Mouse (Mus musculus): ENCODE results near the gene Cdipt. TPM values are rescaled to one million over a fixed set of nuclear protein-coding genes. Genes with fewer than 3 reads are reported as not detected.

Gene Cdipt
- polyA plus RNA-seq, 2 experiments, result 84.8 to 123 TPM

- peaks cover 51% of the 10 kb centered on the region for H3K36me3 ChIP-seq (ENCODE audit: control insufficient read depth, insufficient read depth, low read length)
- peak overlapping the region; percentile 98 for H3K27ac ChIP-seq (replicated peaks; ENCODE audit: low read depth, low read length)
- no peak for TF ChIP-seq POLR2A (IDR thresholded peaks at IDR 0.05; ENCODE audit: borderline replicate concordance, extremely low read depth, insufficient read depth, insufficient read length)
- H3K4me2 ChIP-seq (replicated peaks; ENCODE audit: low read depth, low read length, severe bottlenecking), result peak overlapping the region; percentile 90
- peak overlapping the region; percentile 96 for H3K4me3 ChIP-seq (replicated peaks; ENCODE audit: low read length)
- peaks cover 45% of the 10 kb centered on the region for H3K4me1 ChIP-seq (ENCODE audit: control insufficient read depth, insufficient read depth, low read length)
- no peaks in the 10 kb centered on the region for H3K9me3 ChIP-seq (ENCODE audit: control insufficient read depth, low read length)
- ATAC-seq (ENCODE audit: low FRiP score, low read depth) (peak; percentile 1; the same call in 1 of the 2 replicates), DNase-seq (ENCODE audit: low spot score) (peak; percentile 79)
- under 1% methylated on average over 28 of the region's 30 CpGs for WGBS
- no peaks in the 10 kb centered on the region for H3K27me3 ChIP-seq (ENCODE audit: control insufficient read depth, insufficient read depth, low read length)
- H3K9ac ChIP-seq (ENCODE audit: low read depth, low read length, severe bottlenecking), result peak overlapping the region; percentile 97
Measured at GRCm38 (mm10) chr7:127024755-127025555, 49.2 kb downstream of the Cdipt start.

DNA sequence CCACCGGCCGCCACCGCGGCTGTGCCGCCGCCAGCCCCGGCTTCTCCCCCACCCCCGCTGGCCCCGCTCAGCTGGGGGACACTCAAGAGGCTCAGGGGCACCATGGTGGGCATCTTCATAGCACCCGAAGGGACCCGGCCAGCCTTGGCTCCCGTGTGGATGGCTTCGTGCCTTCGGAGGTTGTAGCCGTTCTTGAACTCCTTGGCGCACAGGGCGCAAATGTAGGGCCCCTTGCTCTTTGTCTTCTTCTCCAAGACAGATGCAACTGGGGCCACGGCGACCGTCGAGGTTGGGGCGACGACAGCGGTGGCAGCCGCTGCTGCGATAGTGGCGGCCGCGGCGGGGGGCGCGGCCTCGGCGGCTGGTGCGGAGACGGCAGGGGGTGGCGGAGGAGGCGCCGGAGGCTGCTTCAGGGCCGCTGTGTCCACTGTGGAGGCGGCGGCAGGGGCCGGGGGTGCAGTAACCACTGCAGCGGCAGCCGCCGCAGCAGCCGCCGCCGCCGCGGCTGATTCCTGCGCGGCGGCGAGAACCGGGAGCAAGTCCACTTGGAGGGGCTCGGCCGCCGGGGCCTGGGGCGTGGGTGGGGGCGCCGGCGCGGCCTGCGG, 49.9 kb downstream of the Cdipt start:
- 1% methylated on average over 43 of the region's 65 CpGs for WGBS
- H3K4me2 ChIP-seq (replicated peaks; ENCODE audit: low read depth, low read length, severe bottlenecking), result peak overlapping the region; percentile 90
- peak overlapping the region; percentile 96 for H3K4me3 ChIP-seq (replicated peaks; ENCODE audit: low read length)
- peaks cover 38% of the 10 kb centered on the region for H3K4me1 ChIP-seq (ENCODE audit: control insufficient read depth, insufficient read depth, low read length)
- no peak for ATAC-seq (ENCODE audit: low FRiP score, low read depth)
- peaks cover 57% of the 10 kb centered on the region for H3K36me3 ChIP-seq (ENCODE audit: control insufficient read depth, insufficient read depth, low read length)
- peak overlapping the region; percentile 97 for H3K9ac ChIP-seq (ENCODE audit: low read depth, low read length, severe bottlenecking)
- H3K27ac ChIP-seq (replicated peaks; ENCODE audit: low read depth, low read length), result peak overlapping the region; percentile 98
- no peak for DNase-seq (ENCODE audit: low spot score)
- H3K9me3 ChIP-seq (ENCODE audit: control insufficient read depth, low read length), result no peaks in the 10 kb centered on the region
- TF ChIP-seq POLR2A (IDR thresholded peaks at IDR 0.05; ENCODE audit: borderline replicate concordance, extremely low read depth, insufficient read depth, insufficient read length), result no peak
- no peaks in the 10 kb centered on the region for H3K27me3 ChIP-seq (ENCODE audit: control insufficient read depth, insufficient read depth, low read length)

DNA sequence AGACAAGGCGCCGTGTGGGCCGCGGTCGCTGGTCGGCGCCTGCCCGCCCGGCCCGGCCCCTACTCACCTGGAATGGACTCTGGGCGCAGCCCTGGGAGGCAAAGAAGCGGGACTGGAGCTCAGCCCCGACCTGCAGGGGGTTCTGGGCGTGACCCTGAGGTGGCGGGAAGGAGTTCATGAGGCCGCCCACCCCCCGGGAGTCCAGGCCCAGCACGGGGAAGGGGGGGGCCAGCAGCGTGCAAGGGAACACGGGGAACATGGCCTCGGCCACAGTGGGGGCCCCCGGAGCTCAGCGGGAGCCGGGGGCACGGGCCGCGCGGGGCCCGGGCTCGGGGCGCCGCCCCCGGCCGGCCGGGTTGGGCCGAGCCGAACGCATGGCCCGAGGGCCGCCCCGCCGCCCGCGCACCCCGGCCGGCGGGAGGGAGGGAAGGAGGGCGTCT, 50.5 kb downstream of the Cdipt start:
- Histone ChIP-seq H3K27me3 (ENCODE audit: control insufficient read depth, insufficient read depth, low read length) (no peaks in the 10 kb centered on the region), H3K9me3 (ENCODE audit: control insufficient read depth, low read length) (no peaks in the 10 kb centered on the region), H3K9ac (ENCODE audit: low read depth, low read length, severe bottlenecking) (peak overlapping the region; percentile 97), H3K4me1 (ENCODE audit: control insufficient read depth, insufficient read depth, low read length) (peaks cover 36% of the 10 kb centered on the region), H3K27ac (replicated peaks; ENCODE audit: low read depth, low read length) (peak overlapping the region; percentile 98), H3K36me3 (ENCODE audit: control insufficient read depth, insufficient read depth, low read length) (peaks cover 62% of the 10 kb centered on the region), H3K4me2 (replicated peaks; ENCODE audit: low read depth, low read length, severe bottlenecking) (peak overlapping the region; percentile 90), H3K4me3 (replicated peaks; ENCODE audit: low read length) (peak overlapping the region; percentile 96)
- peak; percentile 44 for DNase-seq (ENCODE audit: low spot score)
- no peak for TF ChIP-seq POLR2A (IDR thresholded peaks at IDR 0.05; ENCODE audit: borderline replicate concordance, extremely low read depth, insufficient read depth, insufficient read length)
- peak; percentile 13 for ATAC-seq (ENCODE audit: low FRiP score, low read depth)
- 2% methylated on average over 9 of the region's 48 CpGs for WGBS

- no peak for TF ChIP-seq POLR2A (IDR thresholded peaks at IDR 0.05; ENCODE audit: borderline replicate concordance, extremely low read depth, insufficient read depth, insufficient read length)
- Histone ChIP-seq H3K4me3 (replicated peaks; ENCODE audit: low read length) (peak overlapping the region; percentile 96), H3K4me1 (ENCODE audit: control insufficient read depth, insufficient read depth, low read length) (peaks cover 34% of the 10 kb centered on the region), H3K9ac (ENCODE audit: low read depth, low read length, severe bottlenecking) (peak overlapping the region; percentile 97), H3K4me2 (replicated peaks; ENCODE audit: low read depth, low read length, severe bottlenecking) (peak overlapping the region; percentile 90; the same call in 1 of the 2 replicates), H3K27ac (replicated peaks; ENCODE audit: low read depth, low read length) (peak overlapping the region; percentile 98), H3K9me3 (ENCODE audit: control insufficient read depth, low read length) (no peaks in the 10 kb centered on the region), H3K27me3 (ENCODE audit: control insufficient read depth, insufficient read depth, low read length) (no peaks in the 10 kb centered on the region), H3K36me3 (ENCODE audit: control insufficient read depth, insufficient read depth, low read length) (peaks cover 66% of the 10 kb centered on the region)
- ATAC-seq (ENCODE audit: low FRiP score, low read depth) (peak; percentile 5; the same call in 1 of the 2 replicates), DNase-seq (ENCODE audit: low spot score) (peak; percentile 76)
- 4% methylated on average over 14 of the region's 48 CpGs for WGBS
Measured at GRCm38 (mm10) chr7:127026616-127026983, 50.9 kb downstream of the Cdipt start.

GRCm38 (mm10) chr7:127026984-127027726, 51.4 kb downstream of the Cdipt start, which contains the start of gene Maz:
Gene Maz (minus strand): TSS chr7:127027037.
- ATAC-seq (ENCODE audit: low FRiP score, low read depth), result peak; percentile 92
- under 1% methylated on average over 57 of the region's 63 CpGs for WGBS

More at GRCm38 (mm10) chr7:127026984-127027726, 51.4 kb downstream of the Cdipt start, which contains the start of gene Maz:
- peak; percentile 100 for DNase-seq (ENCODE audit: low spot score)
- peak within 1 kb of the TSS; percentile 96 for H3K4me3 ChIP-seq (replicated peaks; ENCODE audit: low read length)
- peak within 1 kb of the TSS; percentile 90 for H3K4me2 ChIP-seq (replicated peaks; ENCODE audit: low read depth, low read length, severe bottlenecking)
- peak within 1 kb of the TSS; percentile 98 for H3K27ac ChIP-seq (replicated peaks; ENCODE audit: low read depth, low read length)
- H3K27me3 ChIP-seq (ENCODE audit: control insufficient read depth, insufficient read depth, low read length), result no peaks in the 10 kb centered on the region
- peaks cover 31% of the 10 kb centered on the region for H3K4me1 ChIP-seq (ENCODE audit: control insufficient read depth, insufficient read depth, low read length)
- H3K36me3 ChIP-seq (ENCODE audit: control insufficient read depth, insufficient read depth, low read length), result peaks cover 66% of the 10 kb centered on the region
- no peaks in the 10 kb centered on the region for H3K9me3 ChIP-seq (ENCODE audit: control insufficient read depth, low read length)
- no peak for TF ChIP-seq POLR2A (IDR thresholded peaks at IDR 0.05; ENCODE audit: borderline replicate concordance, extremely low read depth, insufficient read depth, insufficient read length)
- peak within 1 kb of the TSS; percentile 97 for H3K9ac ChIP-seq (ENCODE audit: low read depth, low read length, severe bottlenecking)
